Mouse (Mus musculus): ENCODE measurements at regions not wholly inside any gene's neighbourhood (a gene's known extent, or its start where the extent isn't known, plus 50 kb on each side); places are given as distances from the start of the nearest gene placed in this dataset.
"Not testable (repeated sequence)": the region's sequence is repeated elsewhere in the genome, so short reads cannot be mapped to it uniquely, and the experiment has no call there.

DNA sequence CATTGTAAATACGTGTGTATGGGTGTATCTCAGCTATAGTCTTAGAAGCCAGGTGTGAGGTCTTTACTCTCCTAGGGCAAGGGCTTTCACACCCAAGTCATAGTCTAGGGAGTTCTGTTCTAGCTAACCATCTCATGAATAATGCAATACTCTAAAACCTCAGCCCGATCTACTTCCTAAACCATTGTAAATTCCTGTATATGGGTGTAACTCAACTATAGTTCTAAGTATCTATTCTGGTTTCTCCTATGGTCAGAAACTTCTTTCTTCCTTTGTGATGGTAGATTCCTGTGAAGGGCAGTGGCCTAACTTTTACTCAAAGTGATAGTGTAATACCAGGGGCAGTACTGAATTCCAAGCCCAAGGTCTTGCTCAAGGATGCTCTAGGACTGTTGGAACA lies 58.7 kb upstream of the Srd5a3 start:
- DNase-seq, result not testable (repeated sequence)

DNA sequence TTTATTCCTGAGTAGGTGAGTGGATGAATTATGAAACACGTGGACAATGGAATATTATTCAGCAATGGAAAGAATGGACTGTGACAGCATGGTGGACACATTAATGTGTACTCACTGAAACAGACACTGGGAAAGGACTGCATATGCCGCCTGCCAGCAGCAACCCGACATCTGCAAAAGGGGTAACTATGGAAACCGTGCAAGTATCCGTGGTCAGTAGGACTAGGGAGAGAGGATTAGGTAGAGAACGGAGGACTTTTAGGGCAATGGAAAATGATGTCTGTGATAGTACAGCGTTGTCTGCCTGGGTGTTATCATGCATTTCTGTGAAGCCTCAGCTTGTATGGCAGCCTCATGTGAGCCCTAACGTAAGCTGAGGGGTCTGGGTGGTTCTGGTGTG lies 59.6 kb upstream of the Srd5a3 start:
- no peak for DNase-seq

GRCm38 (mm10) chr5:76079204-76080025 lies 60.7 kb upstream of the Srd5a3 start:
- DNase-seq, result peak; percentile 28

DNA sequence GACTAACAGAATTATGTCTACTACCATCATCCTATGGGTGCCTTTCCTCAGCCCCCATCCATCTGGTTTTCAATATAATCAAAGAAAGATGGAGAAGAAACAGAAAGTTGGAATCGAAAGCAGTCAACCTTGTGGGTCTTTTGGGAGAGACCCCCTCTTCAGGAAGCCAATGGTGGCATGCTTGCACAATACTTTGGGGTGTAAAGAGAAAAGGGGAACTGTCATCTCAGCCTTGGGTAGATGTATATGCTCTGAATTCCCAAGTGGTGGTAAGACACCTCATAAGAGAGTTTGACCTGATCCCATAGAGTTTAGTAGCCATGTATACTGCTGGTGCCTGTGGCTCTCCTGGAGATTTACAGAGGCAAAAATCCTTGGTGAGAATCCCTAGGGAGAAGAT lies 61.6 kb upstream of the Srd5a3 start:
- DNase-seq, result no peak

DNA sequence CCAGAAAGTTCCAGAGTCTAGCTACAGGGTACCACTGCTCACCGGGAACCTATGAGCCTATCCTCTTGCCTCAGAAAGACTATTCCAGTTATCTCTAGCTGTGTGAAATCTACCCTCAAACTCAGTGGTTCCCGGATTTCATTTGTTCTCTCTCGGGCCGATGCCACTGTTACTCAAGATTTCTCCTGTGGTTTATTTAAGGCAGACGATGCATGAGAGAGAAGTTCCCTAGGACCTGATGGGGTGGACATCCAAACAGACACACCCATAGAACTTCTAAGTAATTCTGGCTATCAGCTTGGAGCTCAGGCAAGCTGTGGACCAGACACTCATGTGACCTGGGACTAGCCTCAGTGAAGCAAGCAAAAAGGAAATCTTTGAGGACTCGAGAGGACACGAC lies 63.8 kb upstream of the Srd5a3 start:
- no peak for DNase-seq

DNA sequence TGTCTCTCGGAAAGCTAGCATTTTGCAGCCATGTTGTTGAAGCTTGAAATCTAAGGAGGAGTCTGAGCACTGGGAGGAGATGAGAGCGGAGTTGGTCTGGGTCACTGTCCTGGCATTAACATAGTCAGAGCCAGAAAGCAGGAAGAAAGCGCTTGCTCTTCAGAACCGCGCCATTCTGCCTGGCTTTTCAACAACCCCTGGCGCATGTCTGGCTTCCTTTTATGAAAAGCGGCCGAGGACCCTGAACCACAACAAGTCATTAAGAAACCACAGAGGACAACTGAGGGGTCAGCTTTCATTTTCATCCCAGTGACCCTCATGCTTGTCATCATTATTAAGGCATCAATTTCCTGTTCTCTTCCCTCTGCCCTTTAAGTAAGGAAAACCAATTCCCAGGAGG lies 64.7 kb upstream of the Srd5a3 start:
- peak; percentile 66 for DNase-seq

- no peak for DNase-seq
These were observed 72.2 kb upstream of the Srd5a3 start for GRCm38 (mm10) chr5:76067881-76068280.

DNA sequence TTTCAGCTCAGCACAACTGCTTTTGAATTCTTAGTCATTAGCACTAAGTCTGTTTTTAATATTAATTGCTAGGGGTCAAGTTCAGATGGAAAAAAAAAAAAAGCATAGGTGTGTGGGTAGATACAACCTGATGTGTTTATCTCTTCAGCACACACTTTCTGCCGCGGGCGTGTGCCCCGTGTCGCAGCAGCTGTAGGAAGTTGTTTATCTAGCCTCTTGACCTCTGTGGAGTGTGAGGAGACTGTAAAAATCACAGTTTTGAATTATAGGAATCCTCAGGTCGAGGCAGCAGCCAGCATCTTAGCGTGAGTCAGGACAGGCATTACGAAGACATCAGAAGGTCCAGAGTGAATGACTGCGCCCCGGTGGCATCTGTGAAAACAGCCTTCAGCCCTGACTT lies 72.8 kb upstream of the Srd5a3 start:
- DNase-seq, result peak; percentile 41

- DNase-seq, result no peak
These were observed 74.3 kb upstream of the Srd5a3 start for GRCm38 (mm10) chr5:76065789-76066188.

DNA sequence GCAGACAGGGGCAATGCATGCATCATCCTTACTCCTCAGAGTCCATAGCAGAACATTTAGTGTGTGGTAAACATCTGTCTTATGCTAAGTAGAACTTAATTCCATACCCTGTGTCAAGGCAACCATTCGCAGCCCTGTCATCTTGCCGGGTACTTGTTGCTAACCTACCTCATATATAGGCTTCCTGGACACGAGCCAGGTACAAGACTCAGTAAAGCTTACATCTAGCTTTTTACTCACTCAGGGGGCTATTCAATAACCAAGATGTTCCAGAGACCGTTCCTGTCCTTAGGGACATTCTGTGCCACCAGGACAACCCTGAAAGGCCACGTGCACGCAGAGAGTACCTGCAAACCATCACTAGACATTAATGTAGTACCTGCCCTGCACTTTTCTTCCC lies 74.8 kb upstream of the Srd5a3 start:
- DNase-seq, result no peak

- DNase-seq, result no peak
These were observed 75.4 kb upstream of the Srd5a3 start for GRCm38 (mm10) chr5:76064686-76065085.

DNA sequence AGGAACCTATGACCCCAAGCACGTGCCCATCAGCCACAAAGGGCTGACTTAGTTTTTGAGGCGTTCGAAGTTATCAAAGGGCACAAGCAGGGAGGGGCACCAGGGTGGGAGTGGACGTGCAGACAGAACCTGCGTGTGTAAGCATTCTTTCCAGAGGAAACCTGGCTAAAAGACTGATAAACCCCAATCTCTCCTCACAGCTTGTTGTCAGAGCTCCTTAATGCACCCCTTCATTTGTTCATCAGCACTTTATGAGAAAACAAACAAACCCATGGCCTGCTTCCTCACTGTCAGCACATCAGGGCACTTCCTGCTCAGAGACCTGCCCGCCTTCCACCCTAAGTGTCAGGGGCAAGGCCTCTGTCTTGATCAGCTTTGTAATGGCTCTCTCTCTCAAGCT lies 76.6 kb upstream of the Srd5a3 start:
- DNase-seq, result no peak

- DNase-seq, result no peak
These were observed 79.8 kb upstream of the Kdr start for GRCm38 (mm10) chr5:76058011-76058410.

GRCm38 (mm10) chr5:76055849-76056248 lies 77.6 kb upstream of the Kdr start:
- DNase-seq, result no peak

DNA sequence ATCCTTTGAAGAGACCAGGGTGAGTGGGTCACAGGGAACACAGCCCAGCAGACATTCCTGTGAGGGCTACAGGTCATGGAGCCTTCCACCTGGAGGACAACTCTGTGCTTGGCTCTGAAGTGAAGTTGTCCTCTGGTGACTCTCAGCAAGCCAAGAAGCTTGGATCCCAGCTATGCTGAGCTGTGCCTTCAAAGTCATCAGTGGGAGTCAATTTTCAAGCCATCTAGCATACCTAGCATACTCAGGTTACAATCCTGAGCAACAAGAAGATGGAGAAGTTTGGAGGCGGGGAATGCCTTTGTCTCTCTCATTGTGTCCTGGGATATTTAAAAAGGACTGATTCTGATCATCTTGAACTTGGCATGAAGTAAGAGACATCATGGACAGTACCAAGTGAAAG lies 74.5 kb upstream of the Kdr start:
- no peak for DNase-seq

DNA sequence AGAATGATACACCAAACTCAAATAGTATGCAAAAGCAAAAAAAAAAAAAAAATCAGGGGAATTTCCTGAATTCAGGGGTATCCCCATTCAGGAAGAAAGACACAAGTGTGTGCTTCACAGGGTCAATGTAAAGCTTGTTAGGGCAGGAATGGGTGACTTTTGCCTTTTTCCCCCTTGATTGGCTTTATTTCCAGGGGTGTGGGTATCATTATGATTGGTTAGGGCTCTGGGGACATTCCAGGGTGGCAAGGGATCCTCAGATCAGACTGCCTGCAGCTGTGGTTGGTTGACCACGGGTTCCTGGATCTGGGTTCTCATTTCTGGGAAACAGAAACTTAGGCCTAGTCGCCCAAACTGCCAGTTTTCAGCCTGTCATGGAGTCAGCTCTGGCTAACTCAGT lies 73.4 kb upstream of the Kdr start:
- DNase-seq, result no peak

DNA sequence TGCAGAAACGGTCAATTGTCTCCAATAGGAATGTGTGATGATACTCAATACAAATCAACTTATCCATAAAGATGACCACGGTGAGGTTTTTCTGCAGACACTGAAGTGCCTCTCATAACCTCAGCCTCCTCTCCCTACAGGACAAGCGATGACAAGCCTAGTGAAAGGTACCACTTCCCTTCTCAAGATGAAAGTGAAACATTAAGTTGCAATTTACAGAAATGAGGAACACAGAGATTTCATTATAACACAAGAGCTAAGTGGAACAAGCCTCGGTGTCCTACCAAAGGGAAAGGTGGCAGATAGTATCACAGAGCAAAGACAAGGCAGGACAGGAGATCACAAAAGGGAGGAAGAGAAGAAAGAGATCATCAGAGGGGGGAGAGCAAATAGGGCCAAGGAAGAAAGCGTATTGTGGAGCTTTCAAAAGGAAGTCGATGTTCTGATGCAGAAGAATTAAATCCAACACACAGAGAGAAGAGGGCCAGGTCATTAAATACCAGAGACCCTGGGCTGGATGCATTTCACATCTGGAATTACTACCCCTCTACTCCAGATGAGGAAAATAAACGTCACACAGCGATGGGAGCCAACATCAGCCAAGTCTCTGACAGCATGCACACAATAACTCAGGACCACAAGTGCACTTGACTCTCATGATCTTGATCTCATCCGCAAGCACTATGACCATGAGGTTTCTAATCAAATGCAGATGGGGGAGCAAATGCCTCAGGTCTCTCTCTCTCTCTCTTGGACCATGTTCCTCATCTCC lies 70.0 kb upstream of the Kdr start:
- DNase-seq, result no peak

- peak; percentile 51 for DNase-seq
These were observed 65.6 kb upstream of the Kdr start for GRCm38 (mm10) chr5:76043521-76044510.

DNA sequence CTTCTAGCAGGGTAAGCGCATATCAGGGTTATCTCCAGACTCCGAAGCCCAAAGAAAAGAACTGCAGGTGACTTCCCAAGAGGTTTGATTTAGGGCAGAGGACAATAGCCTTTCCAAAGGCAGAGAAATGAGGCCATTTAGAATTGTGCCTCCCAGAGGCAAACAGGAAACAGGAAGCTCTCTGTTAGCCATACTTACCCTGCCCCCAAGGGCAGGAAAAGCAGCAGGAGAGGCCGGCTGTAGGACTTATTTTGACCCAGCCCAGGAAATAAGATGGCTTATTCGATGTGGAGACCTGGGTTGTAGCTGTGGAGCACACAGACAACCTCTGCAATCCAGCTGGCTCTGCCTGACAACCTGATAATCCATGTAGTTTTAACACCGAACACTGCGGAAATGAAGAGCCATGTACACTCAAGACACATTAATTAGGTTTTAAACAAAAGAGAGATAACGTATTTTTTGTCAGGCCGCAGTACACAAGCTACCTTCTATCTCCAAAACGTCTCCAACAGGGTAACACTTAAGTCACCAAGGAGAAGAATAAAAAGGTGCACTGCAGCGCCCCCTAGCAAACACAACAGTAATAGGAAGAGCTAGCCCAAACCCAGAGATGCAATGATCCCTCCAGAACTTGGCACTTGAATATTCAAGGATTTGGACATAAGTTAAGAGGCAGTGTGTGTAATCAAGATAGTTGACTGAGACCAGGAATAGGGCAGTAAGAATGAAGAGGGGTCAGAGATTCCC lies 62.4 kb upstream of the Kdr start:
- no peak for DNase-seq

GRCm38 (mm10) chr5:76028729-76029128 lies 50.5 kb upstream of the Kdr start:
- no peak for DNase-seq

All from embryo, embryonic 11 days (tissue).